Mouse (Mus musculus) forelimb bud, embryonic 11.5 days (tissue): Measurements from ENCODE around the gene Zkscan8.
"Not testable (repeated sequence)": the region's sequence is repeated elsewhere in the genome, so short reads cannot be mapped to it uniquely, and the experiment has no call there.

ENCODE experiments used
- DNase-seq: peaks from one replicate; pipeline ENCODE4 v3.0.0-alpha.2; 2012; ENCODE audit warnings: low read depth, low spot score

Gene Zkscan8

GRCm38 (mm10) chr13:21530781-21531201, at the start of gene Zkscan8:
Gene Zkscan8 (minus strand): TSS chr13:21531120.
- peak; percentile 88 for DNase-seq

- no peak for DNase-seq
Observed at GRCm38 (mm10) chr13:21559793-21560192, 28.9 kb upstream of the Zkscan8 start, which contains the start of gene Olfr1535. Gene Olfr1535 (minus strand): TSS chr13:21559893.

- DNase-seq = no peak
Observed at GRCm38 (mm10) chr13:21550416-21551110, 19.6 kb upstream of the Zkscan8 start.

GRCm38 (mm10) chr13:21549487-21549886, 18.6 kb upstream of the Zkscan8 start:
- no peak for DNase-seq

GRCm38 (mm10) chr13:21542708-21543107, 11.8 kb upstream of the Zkscan8 start, which contains the start of gene Olfr1366:
Gene Olfr1366 (minus strand): TSS chr13:21542808.
- DNase-seq = no peak

GRCm38 (mm10) chr13:21530136-21530535, 784 bp downstream of the Zkscan8 start:
- peak; percentile 2 for DNase-seq

- DNase-seq = peak; percentile 77
Observed at GRCm38 (mm10) chr13:21506221-21506649, 24.7 kb downstream of the Zkscan8 start.

- no peak for DNase-seq
Observed at GRCm38 (mm10) chr13:21502296-21502695, 28.6 kb downstream of the Zkscan8 start.

GRCm38 (mm10) chr13:21501182-21501581, 29.7 kb downstream of the Zkscan8 start, which contains the start of gene Gm11273:
Gene Gm11273 (minus strand): TSS chr13:21501418.
- not testable (repeated sequence) for DNase-seq

- no peak for DNase-seq
Observed at GRCm38 (mm10) chr13:21495080-21495479, 35.8 kb downstream of the Zkscan8 start, which contains the start of gene AK157302. Gene AK157302 (plus strand): TSS chr13:21495223.

- no peak for DNase-seq
Observed at GRCm38 (mm10) chr13:21492847-21493246, 38.1 kb downstream of the Zkscan8 start.

GRCm38 (mm10) chr13:21486881-21487280, 44.0 kb downstream of the Zkscan8 start:
- no peak for DNase-seq

GRCm38 (mm10) chr13:21478759-21479670, 51.9 kb downstream of the Zkscan8 start, which contains the start of the genes Zkscan4 and Gm10065:
Gene Zkscan4 (plus strand): TSS chr13:21478907.
Gene Gm10065 (minus strand): TSS chr13:21479441.
- peak; percentile 38 for DNase-seq

GRCm38 (mm10) chr13:21472427-21472826, 58.5 kb downstream of the Zkscan8 start:
- no peak for DNase-seq

GRCm38 (mm10) chr13:21469097-21469496, 61.8 kb downstream of the Zkscan8 start:
- DNase-seq = no peak

- peak; percentile 81 for DNase-seq
Observed at GRCm38 (mm10) chr13:21468061-21469019, 62.6 kb downstream of the Zkscan8 start, which contains the start of gene Nkapl. Gene Nkapl (minus strand): TSS chr13:21468509.

GRCm38 (mm10) chr13:21467336-21467735, 63.6 kb downstream of the Zkscan8 start:
- DNase-seq = no peak
